Mouse (Mus musculus): Measurements from ENCODE around the gene Mdfic.

The Mdfic gene

GRCm38 (mm10) chr6:15739132-15739531, 18.7 kb downstream of the Mdfic start:
- no peak for DNase-seq (ENCODE audit: low read depth, low spot score)

- no peak for DNase-seq (ENCODE audit: low read depth, low spot score)
Observed at GRCm38 (mm10) chr6:15742591-15743149, 22.2 kb downstream of the Mdfic start.

- DNase-seq (ENCODE audit: low read depth, low spot score), result no peak
Observed at GRCm38 (mm10) chr6:15743291-15743792, 22.9 kb downstream of the Mdfic start.

GRCm38 (mm10) chr6:15743793-15744192, 23.3 kb downstream of the Mdfic start:
- DNase-seq (ENCODE audit: low read depth, low spot score), result no peak

- DNase-seq (ENCODE audit: low read depth, low spot score), result no peak
Observed at GRCm38 (mm10) chr6:15745313-15745712, 24.9 kb downstream of the Mdfic start.

GRCm38 (mm10) chr6:15745891-15746290, 25.4 kb downstream of the Mdfic start:
- no peak for DNase-seq (ENCODE audit: low read depth, low spot score)

- no peak for DNase-seq (ENCODE audit: low read depth, low spot score)
Observed at GRCm38 (mm10) chr6:15747396-15748155, 27.1 kb downstream of the Mdfic start.

GRCm38 (mm10) chr6:15748236-15748635, 27.8 kb downstream of the Mdfic start:
- DNase-seq (ENCODE audit: low read depth, low spot score), result peak; percentile 22

- peak; percentile 46 for DNase-seq (ENCODE audit: low read depth, low spot score)
Observed at GRCm38 (mm10) chr6:15748943-15749342, 28.5 kb downstream of the Mdfic start.

GRCm38 (mm10) chr6:15750101-15750500, 29.6 kb downstream of the Mdfic start:
- peak; percentile 5 for DNase-seq (ENCODE audit: low read depth, low spot score)

GRCm38 (mm10) chr6:15751375-15751774, 30.9 kb downstream of the Mdfic start:
- no peak for DNase-seq (ENCODE audit: low read depth, low spot score)

- no peak for DNase-seq (ENCODE audit: low read depth, low spot score)
Observed at GRCm38 (mm10) chr6:15752160-15752559, 31.7 kb downstream of the Mdfic start.

- peak; percentile 47 for DNase-seq (ENCODE audit: low read depth, low spot score)
Observed at GRCm38 (mm10) chr6:15753208-15753607, 32.7 kb downstream of the Mdfic start.

- DNase-seq (ENCODE audit: low read depth, low spot score), result peak; percentile 55
Observed at GRCm38 (mm10) chr6:15758394-15758793, 37.9 kb downstream of the Mdfic start.

- DNase-seq (ENCODE audit: low read depth, low spot score), result no peak
Observed at GRCm38 (mm10) chr6:15760750-15761149, 40.3 kb downstream of the Mdfic start.

GRCm38 (mm10) chr6:15764039-15764438, 43.6 kb downstream of the Mdfic start:
- DNase-seq (ENCODE audit: low read depth, low spot score), result no peak

GRCm38 (mm10) chr6:15767460-15767859, 47.0 kb downstream of the Mdfic start:
- no peak for DNase-seq (ENCODE audit: low read depth, low spot score)

- DNase-seq (ENCODE audit: low read depth, low spot score), result no peak
Observed at GRCm38 (mm10) chr6:15770128-15770527, 49.7 kb downstream of the Mdfic start.

GRCm38 (mm10) chr6:15777070-15777469, 56.6 kb downstream of the Mdfic start:
- DNase-seq (ENCODE audit: low read depth, low spot score), result no peak

GRCm38 (mm10) chr6:15780127-15780526, 59.7 kb downstream of the Mdfic start:
- peak; percentile 18 for DNase-seq (ENCODE audit: low read depth, low spot score)

GRCm38 (mm10) chr6:15780688-15781087, 60.2 kb downstream of the Mdfic start:
- no peak for DNase-seq (ENCODE audit: low read depth, low spot score)

GRCm38 (mm10) chr6:15789523-15790500, 69.4 kb downstream of the Mdfic start:
- peak; percentile 73 for DNase-seq (ENCODE audit: low read depth, low spot score)

Measured in A20 (cell line).